Mouse (Mus musculus): ENCODE data around the gene Tenm3. TPM values are rescaled to one million over a fixed set of nuclear protein-coding genes. Genes with fewer than 3 reads are reported as not detected.

Tenm3 gene
- polyA plus RNA-seq, 1 experiment from 2014 or later = 36.8 TPM

- H3K4me3 ChIP-seq = no peak overlapping the region
- H3K36me3 ChIP-seq = no peaks in the 10 kb centered on the region
- no peaks in the 10 kb centered on the region for H3K9me3 ChIP-seq
- H3K9ac ChIP-seq = no peak overlapping the region
- H3K27me3 ChIP-seq (replicated peaks) = no peaks in the 10 kb centered on the region
- H3K27ac ChIP-seq = no peak overlapping the region
- 65% methylated on average over 9 of the region's 9 CpGs for WGBS
- H3K4me2 ChIP-seq (replicated peaks) = no peak overlapping the region
- ATAC-seq (ENCODE audit: low FRiP score, low read depth) = no peak
- H3K4me1 ChIP-seq = peaks cover 4% of the 10 kb centered on the region
These were observed 155.6 kb downstream of the Tenm3 start for GRCm38 (mm10) chr8:48688188-48688587.

- ATAC-seq (ENCODE audit: low FRiP score, low read depth) = no peak
- Histone ChIP-seq H3K9ac (no peak overlapping the region), H3K4me2 (replicated peaks) (no peak overlapping the region), H3K9me3 (no peaks in the 10 kb centered on the region), H3K36me3 (no peaks in the 10 kb centered on the region), H3K4me1 (no peaks in the 10 kb centered on the region), H3K27ac (no peak overlapping the region), H3K4me3 (no peak overlapping the region), H3K27me3 (replicated peaks) (no peaks in the 10 kb centered on the region)
- 89% methylated on average over 2 of the region's 2 CpGs for WGBS
These were observed 170.3 kb downstream of the Tenm3 start for GRCm38 (mm10) chr8:48673476-48673875.

GRCm38 (mm10) chr8:48672471-48672870 lies 171.3 kb downstream of the Tenm3 start:
- no peak for ATAC-seq (ENCODE audit: low FRiP score, low read depth)
- WGBS = 94% methylated on average over 11 of the region's 11 CpGs
- Histone ChIP-seq H3K36me3 (no peaks in the 10 kb centered on the region), H3K4me3 (no peak overlapping the region), H3K4me1 (no peaks in the 10 kb centered on the region), H3K9ac (no peak overlapping the region), H3K4me2 (replicated peaks) (no peak overlapping the region), H3K27ac (no peak overlapping the region), H3K27me3 (replicated peaks) (no peaks in the 10 kb centered on the region), H3K9me3 (no peaks in the 10 kb centered on the region)

GRCm38 (mm10) chr8:48671318-48671717 lies 172.4 kb downstream of the Tenm3 start:
- 79% methylated on average over 4 of the region's 4 CpGs for WGBS
- H3K9ac ChIP-seq = no peak overlapping the region
- no peaks in the 10 kb centered on the region for H3K9me3 ChIP-seq
- no peak overlapping the region for H3K27ac ChIP-seq
- no peaks in the 10 kb centered on the region for H3K27me3 ChIP-seq (replicated peaks)
- H3K4me3 ChIP-seq = no peak overlapping the region
- H3K36me3 ChIP-seq = no peaks in the 10 kb centered on the region
- H3K4me2 ChIP-seq (replicated peaks) = no peak overlapping the region
- ATAC-seq (ENCODE audit: low FRiP score, low read depth) = no peak
- no peaks in the 10 kb centered on the region for H3K4me1 ChIP-seq

- no peak for ATAC-seq (ENCODE audit: low FRiP score, low read depth)
- H3K27ac ChIP-seq = no peak overlapping the region
- WGBS = 71% methylated on average over 3 of the region's 3 CpGs
These were observed 172.9 kb downstream of the Tenm3 start for GRCm38 (mm10) chr8:48670895-48671294.

GRCm38 (mm10) chr8:48670387-48670786 lies 173.4 kb downstream of the Tenm3 start:
- Histone ChIP-seq H3K9ac (no peak overlapping the region), H3K27me3 (replicated peaks) (no peaks in the 10 kb centered on the region), H3K4me2 (replicated peaks) (no peak overlapping the region), H3K27ac (no peak overlapping the region), H3K4me3 (no peak overlapping the region), H3K4me1 (no peaks in the 10 kb centered on the region), H3K9me3 (no peaks in the 10 kb centered on the region), H3K36me3 (no peaks in the 10 kb centered on the region)
- no peak for ATAC-seq (ENCODE audit: low FRiP score, low read depth)
- 89% methylated on average over 1 of the region's 1 CpGs for WGBS

More at GRCm38 (mm10) chr8:48670895-48671294, 172.9 kb downstream of the Tenm3 start:
- no peak overlapping the region for H3K4me3 ChIP-seq
- H3K36me3 ChIP-seq = no peaks in the 10 kb centered on the region
- H3K9ac ChIP-seq = no peak overlapping the region
- no peaks in the 10 kb centered on the region for H3K27me3 ChIP-seq (replicated peaks)
- H3K9me3 ChIP-seq = no peaks in the 10 kb centered on the region
- no peak overlapping the region for H3K4me2 ChIP-seq (replicated peaks)
- no peaks in the 10 kb centered on the region for H3K4me1 ChIP-seq

- no peaks in the 10 kb centered on the region for H3K4me1 ChIP-seq
- H3K4me2 ChIP-seq (replicated peaks) = no peak overlapping the region
- 97% methylated on average over 3 of the region's 3 CpGs for WGBS
- H3K4me3 ChIP-seq = no peak overlapping the region
- no peak overlapping the region for H3K9ac ChIP-seq
- no peaks in the 10 kb centered on the region for H3K36me3 ChIP-seq
- H3K27ac ChIP-seq = no peak overlapping the region
- no peak for ATAC-seq (ENCODE audit: low FRiP score, low read depth)
- no peaks in the 10 kb centered on the region for H3K27me3 ChIP-seq (replicated peaks)
- H3K9me3 ChIP-seq = no peaks in the 10 kb centered on the region
These were observed 178.6 kb downstream of the Tenm3 start for GRCm38 (mm10) chr8:48665193-48665592.

GRCm38 (mm10) chr8:48659226-48659625 lies 184.5 kb downstream of the Tenm3 start:
- Histone ChIP-seq H3K9me3 (no peaks in the 10 kb centered on the region), H3K4me3 (no peak overlapping the region), H3K27ac (no peak overlapping the region), H3K4me2 (replicated peaks) (no peak overlapping the region), H3K27me3 (replicated peaks) (no peaks in the 10 kb centered on the region), H3K4me1 (no peaks in the 10 kb centered on the region), H3K36me3 (no peaks in the 10 kb centered on the region), H3K9ac (no peak overlapping the region)
- no peak for ATAC-seq (ENCODE audit: low FRiP score, low read depth)
- 92% methylated on average over 1 of the region's 1 CpGs for WGBS

GRCm38 (mm10) chr8:48655381-48656043 lies 188.2 kb downstream of the Tenm3 start:
- H3K4me2 ChIP-seq (replicated peaks) = no peak overlapping the region
- 80% methylated on average over 15 of the region's 15 CpGs for WGBS
- no peak overlapping the region for H3K4me3 ChIP-seq
- no peaks in the 10 kb centered on the region for H3K27me3 ChIP-seq (replicated peaks)
- no peaks in the 10 kb centered on the region for H3K4me1 ChIP-seq
- H3K36me3 ChIP-seq = no peaks in the 10 kb centered on the region
- no peak overlapping the region for H3K9ac ChIP-seq
- no peak overlapping the region for H3K27ac ChIP-seq
- H3K9me3 ChIP-seq = no peaks in the 10 kb centered on the region
- no peak for ATAC-seq (ENCODE audit: low FRiP score, low read depth)

- 87% methylated on average over 7 of the region's 7 CpGs for WGBS
- no peak for ATAC-seq (ENCODE audit: low FRiP score, low read depth)
- H3K4me2 ChIP-seq (replicated peaks) = no peak overlapping the region
These were observed 193.9 kb downstream of the Tenm3 start for GRCm38 (mm10) chr8:48649845-48650244.

GRCm38 (mm10) chr8:48649415-48649814 lies 194.3 kb downstream of the Tenm3 start:
- no peak overlapping the region for H3K4me3 ChIP-seq
- no peak overlapping the region for H3K27ac ChIP-seq
- H3K9me3 ChIP-seq = no peaks in the 10 kb centered on the region
- H3K4me2 ChIP-seq (replicated peaks) = no peak overlapping the region
- no peak overlapping the region for H3K9ac ChIP-seq
- H3K4me1 ChIP-seq = no peaks in the 10 kb centered on the region
- no peaks in the 10 kb centered on the region for H3K27me3 ChIP-seq (replicated peaks)
- WGBS = 85% methylated on average over 7 of the region's 7 CpGs
- no peak for ATAC-seq (ENCODE audit: low FRiP score, low read depth)
- no peaks in the 10 kb centered on the region for H3K36me3 ChIP-seq

More at GRCm38 (mm10) chr8:48649845-48650244, 193.9 kb downstream of the Tenm3 start:
- H3K4me3 ChIP-seq = no peak overlapping the region
- H3K27ac ChIP-seq = no peak overlapping the region
- H3K9me3 ChIP-seq = no peaks in the 10 kb centered on the region
- H3K4me1 ChIP-seq = no peaks in the 10 kb centered on the region
- no peaks in the 10 kb centered on the region for H3K36me3 ChIP-seq
- H3K27me3 ChIP-seq (replicated peaks) = no peaks in the 10 kb centered on the region
- no peak overlapping the region for H3K9ac ChIP-seq

- no peaks in the 10 kb centered on the region for H3K36me3 ChIP-seq
- H3K27me3 ChIP-seq (replicated peaks) = no peaks in the 10 kb centered on the region
- H3K4me1 ChIP-seq = no peaks in the 10 kb centered on the region
- H3K9me3 ChIP-seq = no peaks in the 10 kb centered on the region
- no peak for ATAC-seq (ENCODE audit: low FRiP score, low read depth)
- H3K4me2 ChIP-seq (replicated peaks) = no peak overlapping the region
- no peak overlapping the region for H3K4me3 ChIP-seq
- 79% methylated on average over 18 of the region's 18 CpGs for WGBS
- H3K9ac ChIP-seq = no peak overlapping the region
- no peak overlapping the region for H3K27ac ChIP-seq
These were observed 197.6 kb downstream of the Tenm3 start for GRCm38 (mm10) chr8:48646110-48646509.

- WGBS = 88% methylated on average over 4 of the region's 4 CpGs
- no peaks in the 10 kb centered on the region for H3K27me3 ChIP-seq (replicated peaks)
- H3K36me3 ChIP-seq = no peaks in the 10 kb centered on the region
- H3K4me1 ChIP-seq = no peaks in the 10 kb centered on the region
- no peak for ATAC-seq (ENCODE audit: low FRiP score, low read depth)
- no peak overlapping the region for H3K27ac ChIP-seq
- no peak overlapping the region for H3K4me2 ChIP-seq (replicated peaks)
- no peak overlapping the region for H3K9ac ChIP-seq
- no peak overlapping the region for H3K4me3 ChIP-seq
- no peaks in the 10 kb centered on the region for H3K9me3 ChIP-seq
These were observed 205.6 kb downstream of the Tenm3 start for GRCm38 (mm10) chr8:48638129-48638528.
